Mouse (Mus musculus) gastrocnemius, adult 2 months (tissue): ENCODE data around the gene Tsc22d3. TPM values are rescaled to one million over a fixed set of nuclear protein-coding genes. Genes with fewer than 3 reads are reported as not detected.
A peak's percentile ranks its signal among the peaks of the same experiment; 100 is the strongest.

Experiments used
- DNase-seq: peaks from one replicate; pipeline ENCODE4 v3.0.0; 2022
- H3K27ac ChIP-seq: fragments of 200-600 bp; 2 replicates; pipeline ENCODE4 v1.8.1; 2022; ENCODE audit warnings: mild to moderate bottlenecking
- H3K4me3 ChIP-seq: fragments of 200-600 bp; 2 replicates; pipeline ENCODE4 v1.8.1; 2022; ENCODE audit warnings: mild to moderate bottlenecking, moderate library complexity
- CTCF ChIP-seq: fragments of 200-600 bp; IDR thresholded peaks from 2 replicates; pipeline ENCODE4 v1.8.1; 2022; ENCODE audit warnings: antibody characterized with exemption, mild to moderate bottlenecking, moderate library complexity
- intact Hi-C: fragments of 180-260 bp; cut with DNase I; formaldehyde crosslinking; loops from one replicate; pipeline ENCODE4 v1.15.1; 2025
- long read RNA-seq, 2 experiments: library from polyadenylated mRNA; stranded (forward); transcript quantifications; one replicate each; pipeline ENCODE4 v2.0.0; 2021
- total RNA-seq, 2 experiments: library from RNA; stranded (reverse); gene quantifications; 2 replicates each; pipeline ENCODE4 v1.2.3; 2021

The Tsc22d3 gene
- total RNA-seq: 100 to 1,000 TPM; 243 to 420 TPM
- long read RNA-seq, experiment 1, transcript Tsc22d3-201 (3 exons, 1,974 nt): major isoform, 414 of 642 reads
- long read RNA-seq, experiment 1, transcript Tsc22d3-203 (4 exons, 1,552 nt): minor isoform, 5 of 642 reads
- long read RNA-seq, experiment 1, transcript Tsc22d3-202 (3 exons, 1,790 nt): minor isoform, 7 of 642 reads
- long read RNA-seq, experiment 1, partial matches to known transcripts: 30 of 642 reads
- long read RNA-seq, experiment 1, other reads (novel, unspliced or antisense): 186 of 642 reads
- long read RNA-seq, experiment 2, transcript Tsc22d3-201 (3 exons, 1,974 nt): major isoform, 200 of 353 reads
- long read RNA-seq, experiment 2, transcript Tsc22d3-202 (3 exons, 1,790 nt): minor isoform, 6 of 353 reads
- long read RNA-seq, experiment 2, partial matches to known transcripts: 9 of 353 reads
- long read RNA-seq, experiment 2, other reads (novel, unspliced or antisense): 136 of 353 reads

- intact Hi-C loops: loop anchor here (1.0 to 2.0 kb wide), 2 partner anchors 108 to 120 kb away; no protein-coding TSS in a partner anchor
- peak; percentile 54 for DNase-seq
- TF ChIP-seq CTCF: peak; percentile 73
- H3K27ac ChIP-seq: peak within 1 kb of the TSS; percentile 86
- peak within 1 kb of the TSS; percentile 80 for H3K4me3 ChIP-seq
Measured at GRCm38 (mm10) chrX:140600410-140601109, at the start of gene Tsc22d3. Gene Tsc22d3, minus strand, starts transcription at chrX:140600659.

- intact Hi-C loops: no loop called here
Measured at GRCm38 (mm10) chrX:140639592-140639991, 39.1 kb upstream of the Tsc22d3 start.

GRCm38 (mm10) chrX:140638028-140638427 lies 37.6 kb upstream of the Tsc22d3 start:
- intact Hi-C loops: no loop called here
- no peak overlapping the region for H3K27ac ChIP-seq
- no peak for TF ChIP-seq CTCF
- no peak overlapping the region for H3K4me3 ChIP-seq
- DNase-seq: no peak

More at GRCm38 (mm10) chrX:140639592-140639991, 39.1 kb upstream of the Tsc22d3 start:
- Histone ChIP-seq H3K27ac (no peak overlapping the region), H3K4me3 (no peak overlapping the region)
- DNase-seq: no peak
- no peak for TF ChIP-seq CTCF

- Histone ChIP-seq H3K4me3 (no peak overlapping the region), H3K27ac (no peak overlapping the region)
- no peak for TF ChIP-seq CTCF
- DNase-seq: no peak
- intact Hi-C loops: no loop called here
Measured at GRCm38 (mm10) chrX:140624875-140625594, 24.6 kb upstream of the Tsc22d3 start.

GRCm38 (mm10) chrX:140609938-140610337 lies 9.5 kb upstream of the Tsc22d3 start:
- Histone ChIP-seq H3K4me3 (no peak overlapping the region), H3K27ac (no peak overlapping the region)
- intact Hi-C loops: no loop called here
- no peak for TF ChIP-seq CTCF
- no peak for DNase-seq

- no peak for DNase-seq
- no peak overlapping the region for H3K4me3 ChIP-seq
- TF ChIP-seq CTCF: no peak
- intact Hi-C loops: loop anchor here (2.0 kb wide), 1 partner anchor 119 kb away; no protein-coding TSS in a partner anchor
- H3K27ac ChIP-seq: no peak overlapping the region
Measured at GRCm38 (mm10) chrX:140601884-140602283, 1.4 kb upstream of the Tsc22d3 start.

- H3K27ac ChIP-seq: no peak overlapping the region
- no peak for DNase-seq
- TF ChIP-seq CTCF: no peak
- intact Hi-C loops: loop anchor here (2.0 kb wide), 1 partner anchor 119 kb away; no protein-coding TSS in a partner anchor
- no peak overlapping the region for H3K4me3 ChIP-seq
Measured at GRCm38 (mm10) chrX:140601311-140601710, 852 bp upstream of the Tsc22d3 start.

- peak; percentile 30 for DNase-seq
- H3K4me3 ChIP-seq: peak overlapping the region; percentile 80
- no peak for TF ChIP-seq CTCF
Measured at GRCm38 (mm10) chrX:140599561-140600409, 674 bp downstream of the Tsc22d3 start.

GRCm38 (mm10) chrX:140598850-140599560 lies 1.5 kb downstream of the Tsc22d3 start:
- DNase-seq: peak; percentile 85
- intact Hi-C loops: loop anchor here (2.0 to 5.0 kb wide), 2 partner anchors 42 to 54 kb away; no protein-coding TSS in a partner anchor
- Histone ChIP-seq H3K27ac (peak overlapping the region; percentile 86), H3K4me3 (peak overlapping the region; percentile 80)
- peak; percentile 37 for TF ChIP-seq CTCF

More at GRCm38 (mm10) chrX:140599561-140600409, 674 bp downstream of the Tsc22d3 start:
- intact Hi-C loops: loop anchor here (1.0 to 5.0 kb wide), 4 partner anchors 42 to 121 kb away; no protein-coding TSS in a partner anchor
- peak overlapping the region; percentile 86 for H3K27ac ChIP-seq

GRCm38 (mm10) chrX:140598194-140598849 lies 2.1 kb downstream of the Tsc22d3 start:
- H3K27ac ChIP-seq: peak overlapping the region; percentile 86
- intact Hi-C loops: loop anchor here (2.0 to 5.0 kb wide), 2 partner anchors 41 to 54 kb away; no protein-coding TSS in a partner anchor
- DNase-seq: peak; percentile 47

More at GRCm38 (mm10) chrX:140598194-140598849, 2.1 kb downstream of the Tsc22d3 start:
- H3K4me3 ChIP-seq: peak overlapping the region; percentile 80
- TF ChIP-seq CTCF: peak; percentile 18; the same call in 1 of the 2 replicates
